Mouse (Mus musculus) midbrain, embryonic 14.5 days (tissue): ENCODE results near the gene Fam43b. TPM values are rescaled to one million over a fixed set of nuclear protein-coding genes. Genes with fewer than 3 reads are reported as not detected.

Experiments used
- ATAC-seq: fragments of 200-750 bp; cut with Nextera tagmentation; 2 replicates; pipeline ENCODE4 v1.8.0; 2017; ENCODE audit warnings: moderate number of reproducible peaks, moderate library complexity; ENCODE audit not compliant: low FRiP score, low TSS enrichment
- DNase-seq: peaks from one replicate; pipeline ENCODE4 v3.0.0-alpha.2; 2015
- H3K27ac ChIP-seq: fragments of 300-500 bp; sonication (generic); replicated peaks from 2 replicates; pipeline ENCODE4 v1.5.1; 2014; ENCODE audit warnings: mild to moderate bottlenecking, low read depth, low read length, moderate library complexity
- H3K27me3 ChIP-seq: fragments of 300-500 bp; sonication (generic); 2 replicates; pipeline ENCODE4 v1.6.1; 2014; ENCODE audit warnings: low read length, control low read depth, mixed read lengths; ENCODE audit not compliant: control insufficient read depth, insufficient read depth
- H3K36me3 ChIP-seq: fragments of 300-500 bp; sonication (generic); 2 replicates; pipeline ENCODE4 v1.6.1; 2014; ENCODE audit warnings: low read length, control low read depth; ENCODE audit not compliant: control insufficient read depth, insufficient read depth
- H3K4me1 ChIP-seq: fragments of 300-500 bp; sonication (generic); 2 replicates; pipeline ENCODE4 v1.6.1; 2014; ENCODE audit warnings: mild to moderate bottlenecking, antibody characterized with exemption, low read length, control low read depth; ENCODE audit not compliant: control insufficient read depth, insufficient read depth
- H3K4me2 ChIP-seq: fragments of 300-500 bp; sonication (generic); 2 replicates; pipeline ENCODE4 v1.6.1; 2014; ENCODE audit warnings: mild to moderate bottlenecking, low read length, moderate library complexity
- H3K4me3 ChIP-seq: fragments of 300-500 bp; sonication (generic); replicated peaks from 2 replicates; pipeline ENCODE4 v1.5.1; 2014; ENCODE audit warnings: low read depth, low read length
- H3K9ac ChIP-seq: fragments of 300-500 bp; sonication (generic); replicated peaks from 2 replicates; pipeline ENCODE4 v1.6.1; 2014; ENCODE audit warnings: mild to moderate bottlenecking, low read length, moderate library complexity
- H3K9me3 ChIP-seq: fragments of 300-500 bp; sonication (generic); 2 replicates; pipeline ENCODE4 v1.6.1; 2016; ENCODE audit warnings: low read length, control low read depth, mixed read lengths; ENCODE audit not compliant: control insufficient read depth
- WGBS: fragments of 180-500 bp; shearing (Covaris S2); extraction: QIAGEN DNeasy Blood & Tissue Kit; methylation state at CpG from one replicate; pipeline ENCODE4 v1.1.7; 2014; 5-methylcytosine and 5-hydroxymethylcytosine counted together
- polyA plus RNA-seq: library from polyadenylated mRNA; unstranded; fragments of >200 nt; fragmentation: Nextera tagmentation; extraction: Ambion mirVana; gene quantifications from 2 replicates; pipeline ENCODE4 v1.2.1, GENCODE M21; 2014

Gene Fam43b
- polyA plus RNA-seq, 1 experiment from 2014 or later, result 5.4 TPM

- Histone ChIP-seq H3K36me3 (no peaks in the 10 kb centered on the region), H3K4me2 (no peak overlapping the region), H3K4me3 (no peak overlapping the region), H3K27ac (no peak overlapping the region), H3K4me1 (no peaks in the 10 kb centered on the region), H3K9me3 (no peaks in the 10 kb centered on the region), H3K9ac (no peak overlapping the region), H3K27me3 (no peaks in the 10 kb centered on the region)
- DNase-seq (no peak), ATAC-seq (no peak)
- 83% methylated on average over 11 of the region's 13 CpGs for WGBS
Observed at GRCm38 (mm10) chr4:138407479-138408194, 11.3 kb upstream of the Fam43b start.

GRCm38 (mm10) chr4:138404806-138405205 lies 8.5 kb upstream of the Fam43b start:
- Histone ChIP-seq H3K27me3 (no peaks in the 10 kb centered on the region), H3K27ac (no peak overlapping the region), H3K4me3 (no peak overlapping the region), H3K36me3 (no peaks in the 10 kb centered on the region), H3K4me2 (no peak overlapping the region), H3K4me1 (no peaks in the 10 kb centered on the region), H3K9me3 (no peaks in the 10 kb centered on the region), H3K9ac (no peak overlapping the region)
- 0% methylated on average over 2 of the region's 2 CpGs for WGBS
- no peak for ATAC-seq
- no peak for DNase-seq

GRCm38 (mm10) chr4:138396711-138397110 lies 383 bp upstream of the Fam43b start:
- no peaks in the 10 kb centered on the region for H3K4me1 ChIP-seq
- DNase-seq, result no peak
- H3K9me3 ChIP-seq, result no peaks in the 10 kb centered on the region
- H3K4me3 ChIP-seq, result peak overlapping the region; percentile 41
- H3K27ac ChIP-seq, result no peak overlapping the region
- 4% methylated on average over 8 of the region's 8 CpGs for WGBS
- ATAC-seq, result no peak
- H3K36me3 ChIP-seq, result no peaks in the 10 kb centered on the region
- H3K4me2 ChIP-seq, result peak overlapping the region; percentile 70
- H3K9ac ChIP-seq, result no peak overlapping the region
- peaks cover 55% of the 10 kb centered on the region for H3K27me3 ChIP-seq

GRCm38 (mm10) chr4:138395087-138395970 lies 999 bp downstream of the Fam43b start:
- H3K4me3 ChIP-seq, result peak overlapping the region; percentile 41
- no peaks in the 10 kb centered on the region for H3K36me3 ChIP-seq
- peaks cover 55% of the 10 kb centered on the region for H3K27me3 ChIP-seq
- no peak overlapping the region for H3K27ac ChIP-seq
- peak overlapping the region; percentile 50 for H3K9ac ChIP-seq
- no peak for ATAC-seq
- peak; percentile 76 for DNase-seq
- H3K4me2 ChIP-seq, result peak overlapping the region; percentile 70
- H3K4me1 ChIP-seq, result no peaks in the 10 kb centered on the region
- no peaks in the 10 kb centered on the region for H3K9me3 ChIP-seq
- under 1% methylated on average over 102 of the region's 103 CpGs for WGBS

GRCm38 (mm10) chr4:138393703-138394102 lies 2.6 kb downstream of the Fam43b start:
- ATAC-seq (no peak), DNase-seq (no peak)
- 58% methylated on average over 7 of the region's 7 CpGs for WGBS
- Histone ChIP-seq H3K27ac (no peak overlapping the region), H3K36me3 (no peaks in the 10 kb centered on the region), H3K9ac (no peak overlapping the region), H3K9me3 (no peaks in the 10 kb centered on the region), H3K4me3 (no peak overlapping the region), H3K4me1 (no peaks in the 10 kb centered on the region), H3K27me3 (peaks cover 55% of the 10 kb centered on the region), H3K4me2 (no peak overlapping the region)

- H3K36me3 ChIP-seq, result no peaks in the 10 kb centered on the region
- no peaks in the 10 kb centered on the region for H3K27me3 ChIP-seq
- ATAC-seq (no peak), DNase-seq (no peak)
- no peak overlapping the region for H3K9ac ChIP-seq
- no peak overlapping the region for H3K27ac ChIP-seq
- WGBS, result 57% methylated on average over 4 of the region's 4 CpGs
- H3K4me2 ChIP-seq, result no peak overlapping the region
- no peaks in the 10 kb centered on the region for H3K9me3 ChIP-seq
- H3K4me3 ChIP-seq, result no peak overlapping the region
- peaks cover 13% of the 10 kb centered on the region for H3K4me1 ChIP-seq
Observed at GRCm38 (mm10) chr4:138383789-138384188, 12.5 kb downstream of the Fam43b start.

GRCm38 (mm10) chr4:138382462-138382861 lies 13.9 kb downstream of the Fam43b start:
- ATAC-seq (no peak), DNase-seq (no peak)
- WGBS, result 76% methylated on average over 6 of the region's 6 CpGs
- Histone ChIP-seq H3K9ac (no peak overlapping the region), H3K27ac (no peak overlapping the region), H3K9me3 (no peaks in the 10 kb centered on the region), H3K36me3 (no peaks in the 10 kb centered on the region), H3K4me2 (no peak overlapping the region), H3K27me3 (no peaks in the 10 kb centered on the region), H3K4me1 (peaks cover 13% of the 10 kb centered on the region), H3K4me3 (no peak overlapping the region)

GRCm38 (mm10) chr4:138380132-138380689 lies 16.1 kb downstream of the Fam43b start:
- H3K4me2 ChIP-seq, result no peak overlapping the region; the same call in 1 of the 2 replicates
- WGBS, result 15% methylated on average over 10 of the region's 10 CpGs
- no peaks in the 10 kb centered on the region for H3K36me3 ChIP-seq
- H3K9ac ChIP-seq, result no peak overlapping the region
- no peak for ATAC-seq
- peaks cover 13% of the 10 kb centered on the region for H3K4me1 ChIP-seq
- peak; percentile 70 for DNase-seq
- peak overlapping the region; percentile 60 for H3K27ac ChIP-seq
- no peaks in the 10 kb centered on the region for H3K27me3 ChIP-seq
- H3K4me3 ChIP-seq, result no peak overlapping the region
- H3K9me3 ChIP-seq, result no peaks in the 10 kb centered on the region
